23 mouse cellular contexts compared by ENCODE assay signal in the genomic region with DNA sequence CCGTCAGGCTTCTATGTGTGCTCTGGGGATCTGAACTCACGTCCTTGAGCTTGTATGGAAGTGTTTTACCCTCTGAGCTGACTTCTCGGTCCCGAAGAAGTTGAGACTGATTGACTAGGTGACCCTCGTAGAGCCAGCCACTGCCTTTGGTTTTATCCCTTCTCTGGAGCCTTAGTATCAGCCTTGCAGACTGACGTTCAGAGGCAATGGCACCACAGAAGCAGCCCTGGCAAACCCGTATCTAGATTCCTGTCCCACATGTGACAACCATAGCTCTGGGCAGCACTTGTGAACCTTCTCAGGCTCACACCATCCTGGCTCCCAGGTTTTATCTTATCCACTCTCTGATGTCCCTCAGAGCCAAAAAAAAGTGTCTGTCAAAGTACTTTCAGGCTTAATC. TPM values are rescaled to one million over a fixed set of nuclear protein-coding genes. Genes with fewer than 3 reads are reported as not detected.
DNase-seq lines count a peak whose midpoint lies in the region; ATAC-seq and TF ChIP-seq lines count a peak whose summit lies in the region.
"Had no signal": no experiment of that assay in that cellular context is flagged by ENCODE, and none has a peak within 500 bp of the region (broad histone marks: within the 10 kb centered on the region; RNA-seq: fewer than 3 reads in every experiment).

No protein-coding gene starts in this region.

- 0 out of 2 replicates have a peak, but pooled peaks cover 3% of the 10 kb centered on the region for H3K36me3 ChIP-seq in heart, embryonic 14.5 days (ENCODE audit: control insufficient read depth, insufficient read depth, low read length)
- no peaks in the 10 kb centered on the region for H3K36me3 ChIP-seq in liver, embryonic 16.5 days (ENCODE audit: control insufficient read depth, insufficient read depth)
- peaks cover 4% of the 10 kb centered on the region; the same call in 1 of the 2 replicates for H3K36me3 ChIP-seq in liver, embryonic 11.5 days (ENCODE audit: control insufficient read depth, insufficient read depth, low read length)
- H3K36me3 ChIP-seq in lung, embryonic 16.5 days (ENCODE audit: control insufficient read depth, insufficient read depth, low read length): no peaks in the 10 kb centered on the region
- H3K36me3 ChIP-seq: forebrain, embryonic 10.5 days; G1E had no signal

- no peak overlapping the region for H3K4me3 ChIP-seq in gastrocnemius, adult 2 months
- H3K4me3 ChIP-seq in heart, embryonic 14.5 days (ENCODE audit: control insufficient read depth in 1 of 2, insufficient read depth in 1 of 2, low read depth in 1 of 2, low read length in 2 of 2): no peak overlapping the region
- H3K4me3 ChIP-seq in liver, embryonic 16.5 days (ENCODE audit: low read depth, low read length): no peak overlapping the region
- H3K4me3 ChIP-seq in liver, embryonic 11.5 days (ENCODE audit: low read depth, low read length): no peak overlapping the region
- H3K4me3 ChIP-seq in lung, embryonic 16.5 days (ENCODE audit: low read length): no peak overlapping the region
- H3K4me3 ChIP-seq: embryonic facial prominence, embryonic 15.5 days; erythroblast, embryonic 14.5 days; forebrain, embryonic 10.5 days; hindbrain, embryonic 10.5 days; intestine, embryonic 15.5 days had no signal

- H3K4me1 ChIP-seq in heart, embryonic 14.5 days (ENCODE audit: control insufficient read depth in 2 of 2, insufficient read depth in 2 of 2, low read length in 2 of 2): peaks cover 27 to 46% of the 10 kb centered on the region in 2 experiments
- peaks cover 3% of the 10 kb centered on the region for H3K4me1 ChIP-seq in liver, embryonic 16.5 days (ENCODE audit: control insufficient read depth, low read depth, low read length)
- H3K4me1 ChIP-seq in liver, embryonic 11.5 days (replicated peaks; ENCODE audit: control insufficient read depth, insufficient read depth, low read length): no peaks in the 10 kb centered on the region
- peaks cover 22% of the 10 kb centered on the region for H3K4me1 ChIP-seq in lung, embryonic 16.5 days (replicated peaks; ENCODE audit: control insufficient read depth, insufficient read depth, low read length)

- intact Hi-C loops in gastrocnemius, adult 2 months (cut with DNase I): no loop called here
- intact Hi-C loops in gastrocnemius, postnatal 14 days (cut with DNase I; ENCODE audit: low total_unique reads): no loop called here
- intact Hi-C loops in heart, postnatal 36 days (cut with DNase I): no loop called here

- DNase-seq in gastrocnemius, adult 2 months: no peak
- DNase-seq in gastrocnemius, postnatal 14 days: no peak
- DNase-seq in heart, postnatal 36 days: no peak
- no peak for DNase-seq in liver, embryonic 11.5 days (ENCODE audit: low spot score)
- no peak for DNase-seq in lung, postnatal 36 days
- DNase-seq: adrenal gland, adult 8-10 months; B cell, adult 2 months; cerebellum, adult 11 months; cerebellum, adult 8-10 months; cerebellum, postnatal 14 days; embryo, embryonic 11 days had no signal

- no peak for TF ChIP-seq CTCF in gastrocnemius, adult 2 months (IDR thresholded peaks at IDR 0.05)

- no peak overlapping the region; the same call in 1 of the 2 replicates for H3K9ac ChIP-seq in heart, embryonic 14.5 days (ENCODE audit: low read length)
- H3K9ac ChIP-seq in liver, embryonic 16.5 days (ENCODE audit: low read depth, low read length): no peak overlapping the region
- H3K9ac ChIP-seq in liver, embryonic 11.5 days (ENCODE audit: low read depth, low read length): no peak overlapping the region
- H3K9ac ChIP-seq in lung, embryonic 16.5 days (ENCODE audit: low read length): peak overlapping the region; percentile 41; the same call in 1 of the 2 replicates
- H3K9ac ChIP-seq: embryonic facial prominence, embryonic 15.5 days; hindbrain, embryonic 14.5 days; intestine, embryonic 15.5 days had no signal

- 58% methylated on average over 7 of the region's 7 CpGs for WGBS in heart, embryonic 14.5 days
- 69% methylated on average over 7 of the region's 7 CpGs for WGBS in liver, embryonic 16.5 days (ENCODE audit: insufficient replicate concordance)
- 86% methylated on average over 7 of the region's 7 CpGs for WGBS in liver, embryonic 11.5 days
- WGBS in lung, embryonic 16.5 days: 76% methylated on average over 7 of the region's 7 CpGs

- peak overlapping the region; percentile 40; the same call in 1 of the 2 replicates for H3K27ac ChIP-seq in gastrocnemius, adult 2 months
- peak overlapping the region; percentile 55 to 60 for H3K27ac ChIP-seq in heart, embryonic 14.5 days (replicated peaks in 1 of 2; ENCODE audit: control insufficient read depth in 1 of 2, insufficient read depth in 1 of 2, low read depth in 2 of 2, low read length in 2 of 2)
- H3K27ac ChIP-seq in liver, embryonic 16.5 days (ENCODE audit: low read length): peak overlapping the region; percentile 61; the same call in 1 of the 2 replicates
- no peak overlapping the region for H3K27ac ChIP-seq in liver, embryonic 11.5 days (ENCODE audit: low read depth, low read length)
- peak overlapping the region; percentile 88 for H3K27ac ChIP-seq in lung, embryonic 16.5 days (ENCODE audit: low read length)
- H3K27ac ChIP-seq: embryonic facial prominence, embryonic 15.5 days; hindbrain, embryonic 14.5 days; intestine, embryonic 15.5 days had no signal

- H3K9me3 ChIP-seq in heart, embryonic 14.5 days (ENCODE audit: control insufficient read depth, low read length): no peaks in the 10 kb centered on the region
- no peaks in the 10 kb centered on the region for H3K9me3 ChIP-seq in liver, embryonic 16.5 days (replicated peaks; ENCODE audit: control insufficient read depth, low read length)
- no peaks in the 10 kb centered on the region for H3K9me3 ChIP-seq in liver, embryonic 11.5 days (ENCODE audit: control insufficient read depth, low read length)
- no peaks in the 10 kb centered on the region for H3K9me3 ChIP-seq in lung, embryonic 16.5 days (ENCODE audit: control insufficient read depth, low read length)
- H3K9me3 ChIP-seq: embryonic facial prominence, embryonic 15.5 days; forebrain, embryonic 10.5 days; hindbrain, embryonic 10.5 days had no signal

- no peak overlapping the region for H3K4me2 ChIP-seq in heart, embryonic 14.5 days (ENCODE audit: low read length)
- no peak overlapping the region for H3K4me2 ChIP-seq in liver, embryonic 16.5 days (ENCODE audit: low read depth, low read length)
- H3K4me2 ChIP-seq in liver, embryonic 11.5 days: no peak overlapping the region
- no peak overlapping the region for H3K4me2 ChIP-seq in lung, embryonic 16.5 days (ENCODE audit: low read depth, low read length)
- H3K4me2 ChIP-seq: embryonic facial prominence, embryonic 15.5 days; hindbrain, embryonic 14.5 days; intestine, embryonic 15.5 days had no signal

- H3K27me3 ChIP-seq in heart, embryonic 14.5 days (ENCODE audit: control insufficient read depth, insufficient read depth, low read length): no peaks in the 10 kb centered on the region
- no peaks in the 10 kb centered on the region for H3K27me3 ChIP-seq in liver, embryonic 16.5 days (ENCODE audit: control insufficient read depth, insufficient read depth, low read depth, low read length)
- no peaks in the 10 kb centered on the region for H3K27me3 ChIP-seq in liver, embryonic 11.5 days (replicated peaks; ENCODE audit: control insufficient read depth, insufficient read depth, low read length)
- H3K27me3 ChIP-seq in lung, embryonic 16.5 days (ENCODE audit: control insufficient read depth, insufficient read depth, low read depth, low read length): no peaks in the 10 kb centered on the region
- H3K27me3 ChIP-seq: embryonic facial prominence, embryonic 15.5 days; intestine, embryonic 15.5 days had no signal

- ATAC-seq in heart, embryonic 14.5 days (ENCODE audit: insufficient number of reproducible peaks, insufficient read depth, low FRiP score, low read depth): peak; percentile 22; the same call in 1 of the 2 replicates
- no peak for ATAC-seq in liver, embryonic 16.5 days (ENCODE audit: low read depth)
- ATAC-seq in liver, embryonic 11.5 days (replicated peaks; ENCODE audit: low FRiP score): no peak
- ATAC-seq in lung, embryonic 16.5 days (ENCODE audit: low read depth): no peak
- ATAC-seq: CD4-positive, CD25-positive, alpha-beta regulatory T cell, adult 4 months; forebrain, embryonic 14.5 days had no signal

RNA-seq across cellular contexts. Expression of a gene that starts 25.1 kb away (rescaled TPM):
- 1 to 10 TPM; 3.5 to 5.9 TPM for total RNA-seq in gastrocnemius, adult 2 months (2021)
- total RNA-seq in gastrocnemius, postnatal 14 days (2021): 10 to 100 TPM in 1 of 2 experiments, 1 to 10 TPM in 1; 8.2 to 10.0 TPM
- 10.2 and 10.4 TPM in 2 replicates for polyA plus RNA-seq in heart, embryonic 14.5 days (2014; fragmentation: Nextera tagmentation; extraction: Ambion mirVana)
- 10 to 100 TPM; 11.2 to 11.3 TPM for total RNA-seq in heart, postnatal 36 days (2021)
- polyA plus RNA-seq in liver, embryonic 16.5 days (2015; fragmentation: Nextera tagmentation; extraction: Ambion mirVana): 3.2 and 3.7 TPM in 2 replicates
- polyA plus RNA-seq in liver, embryonic 11.5 days (2014; fragmentation: Nextera tagmentation; extraction: Ambion mirVana): 8.2 and 8.4 TPM in 2 replicates
- polyA plus RNA-seq in lung, embryonic 16.5 days (2015; fragmentation: Nextera tagmentation; extraction: Ambion mirVana): 23.3 and 26.7 TPM in 2 replicates
- polyA plus RNA-seq: G1E had no signal
